Mouse (Mus musculus): ENCODE data around the gene Med13l. TPM values are rescaled to one million over a fixed set of nuclear protein-coding genes. Genes with fewer than 3 reads are reported as not detected.
A peak's percentile ranks its signal among the peaks of the same experiment; 100 is the strongest.

The Med13l gene
- total RNA-seq, 4 experiments from 2014 or later: 22.2 to 35.0 (median 32.5) TPM

DNA sequence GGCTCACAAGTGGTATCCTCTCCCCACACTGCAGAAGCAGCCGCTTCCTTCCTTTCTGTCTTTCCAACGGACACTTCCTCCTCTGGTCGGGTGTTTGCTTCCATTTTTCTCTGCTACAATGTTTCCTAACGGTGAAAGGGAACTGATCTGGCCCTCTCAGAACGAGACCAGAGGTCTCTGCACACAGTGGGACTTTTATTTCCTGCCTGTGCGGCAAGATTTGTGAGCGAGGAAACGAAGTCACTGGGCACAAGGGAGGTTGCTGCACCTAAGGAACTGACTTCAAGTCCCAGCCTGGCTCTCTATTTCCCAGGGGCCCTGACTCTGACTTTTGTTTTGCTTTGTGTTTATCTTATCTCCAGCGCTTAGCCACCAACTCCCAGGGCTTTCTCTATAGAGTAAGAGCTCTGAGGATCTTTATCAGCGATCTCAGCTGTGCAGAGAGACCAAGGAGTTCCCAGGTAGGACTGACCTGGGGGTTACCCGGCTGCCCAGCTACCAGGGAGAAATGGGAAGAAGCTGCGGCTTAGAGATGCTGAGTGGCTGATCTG is 4.0 kb upstream of the Med13l start:
- no peak for DNase-seq (ENCODE audit: low spot score)

GRCm38 (mm10) chr5:118558841-118559240 is 1.6 kb upstream of the Med13l start:
- DNase-seq (ENCODE audit: low spot score): no peak

GRCm38 (mm10) chr5:118559584-118560384 is 695 bp upstream of the Med13l start:
- peak; percentile 58 for DNase-seq (ENCODE audit: low spot score)

- DNase-seq (ENCODE audit: low spot score): peak; percentile 27
Measured at GRCm38 (mm10) chr5:118561086-118561987, 858 bp downstream of the Med13l start.

GRCm38 (mm10) chr5:118562206-118562605 is 1.7 kb downstream of the Med13l start:
- no peak for DNase-seq (ENCODE audit: low spot score)

DNA sequence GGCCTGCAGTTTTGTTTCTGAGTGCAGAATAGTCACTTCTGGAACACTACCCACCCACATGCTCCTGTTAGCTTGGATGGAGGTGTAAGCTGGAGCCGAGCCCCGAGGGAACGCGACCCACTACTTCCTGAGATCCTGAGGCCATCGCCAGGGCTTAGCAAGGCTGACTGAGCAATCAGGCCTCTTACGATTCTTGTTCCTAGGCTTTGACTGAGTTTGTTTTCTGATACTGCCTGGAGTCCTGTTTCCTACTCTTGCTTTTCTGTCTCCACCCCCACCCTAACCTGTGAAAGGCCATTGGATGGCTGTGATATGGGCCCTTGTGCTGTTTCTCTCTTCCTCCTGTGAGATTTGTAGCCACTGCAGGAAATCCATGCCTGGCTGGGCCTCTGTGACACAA is 3.1 kb downstream of the Med13l start:
- DNase-seq (ENCODE audit: low spot score): no peak

DNA sequence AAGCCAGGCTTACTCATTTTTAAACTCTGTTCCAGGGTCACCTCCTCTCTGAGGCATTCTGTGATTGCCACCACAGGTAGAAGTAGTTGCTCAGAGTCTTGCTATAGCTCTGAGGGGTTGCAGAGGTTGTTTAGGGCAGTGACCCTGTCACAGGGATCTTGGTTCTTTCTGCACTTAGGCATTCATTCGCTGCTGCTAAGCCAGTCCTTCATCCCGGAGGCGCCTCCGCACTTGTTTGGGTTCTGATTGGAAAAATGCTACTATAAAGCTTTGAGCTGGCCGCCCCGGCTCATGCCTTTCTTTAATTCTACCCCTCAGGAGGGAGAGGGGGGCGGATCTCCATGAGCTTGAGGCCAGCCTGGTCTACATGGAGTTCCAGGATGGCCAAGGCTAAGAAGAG is 6.9 kb downstream of the Med13l start:
- no peak for DNase-seq (ENCODE audit: low spot score)

DNA sequence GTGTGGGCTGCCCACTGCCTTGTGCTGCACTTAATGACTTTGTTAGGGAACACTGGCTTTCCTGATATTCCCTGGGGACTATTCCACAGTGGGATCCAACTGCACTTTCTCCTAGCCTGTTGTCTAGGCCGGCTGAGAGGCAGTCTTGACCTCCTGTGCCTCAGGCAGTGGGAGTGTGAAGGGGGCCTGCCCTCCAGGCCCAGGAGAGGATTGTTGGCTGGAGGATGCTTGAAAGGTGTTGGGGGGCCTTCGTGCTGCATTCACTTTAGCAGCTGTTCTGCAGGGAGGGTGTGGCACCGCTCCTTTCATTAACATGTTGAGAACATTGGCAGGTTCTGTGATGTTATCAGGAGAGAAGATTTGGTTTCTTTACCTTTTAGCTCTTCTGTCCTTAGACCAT is 8.5 kb downstream of the Med13l start:
- no peak for DNase-seq (ENCODE audit: low spot score)

- no peak for DNase-seq (ENCODE audit: low spot score)
Measured at GRCm38 (mm10) chr5:118569606-118570580, 9.4 kb downstream of the Med13l start.

DNA sequence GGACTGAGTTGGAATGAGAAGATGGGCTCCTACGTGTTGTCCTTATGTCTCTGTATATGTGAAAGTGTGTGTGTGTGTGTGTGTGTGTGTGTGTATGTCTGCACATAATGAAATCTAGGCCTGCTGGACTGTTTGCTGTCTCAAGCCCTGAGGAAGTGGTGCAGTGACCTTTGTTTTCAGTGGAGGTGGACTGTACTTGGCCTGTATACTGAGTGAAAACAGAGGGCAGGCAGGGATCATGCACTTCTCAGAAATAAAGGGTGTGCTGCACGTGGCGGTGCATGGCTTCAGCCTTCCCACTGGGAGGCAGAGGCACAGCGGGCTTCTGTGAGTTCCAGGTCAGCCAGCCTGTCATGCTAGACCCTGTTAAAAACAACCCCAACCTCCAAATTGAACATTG is 11.0 kb downstream of the Med13l start:
- no peak for DNase-seq (ENCODE audit: low spot score)

DNA sequence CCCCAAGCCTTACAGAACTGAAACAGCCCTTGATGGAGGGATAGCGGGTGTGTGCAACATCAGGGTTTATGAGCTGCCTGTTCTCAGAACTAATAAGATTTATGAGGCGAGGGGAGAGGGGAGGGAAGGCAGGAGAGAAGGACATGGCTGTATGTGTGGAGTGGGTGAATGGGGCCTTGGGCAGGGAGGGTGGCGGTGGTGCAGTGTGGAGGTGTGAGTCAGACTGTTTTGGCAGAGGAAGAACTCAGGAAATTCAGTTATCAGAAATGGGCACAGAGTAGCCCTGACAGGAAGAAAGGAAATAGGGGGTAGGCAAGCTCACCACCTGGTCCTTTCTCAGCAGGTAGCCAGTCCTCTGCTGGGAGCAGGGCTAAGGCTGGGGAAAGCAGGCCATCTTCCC is 13.8 kb downstream of the Med13l start:
- no peak for DNase-seq (ENCODE audit: low spot score)

- DNase-seq (ENCODE audit: low spot score): no peak
Measured at GRCm38 (mm10) chr5:118574997-118575396, 14.5 kb downstream of the Med13l start.

- DNase-seq (ENCODE audit: low spot score): no peak
Measured at GRCm38 (mm10) chr5:118575909-118576308, 15.4 kb downstream of the Med13l start.

DNA sequence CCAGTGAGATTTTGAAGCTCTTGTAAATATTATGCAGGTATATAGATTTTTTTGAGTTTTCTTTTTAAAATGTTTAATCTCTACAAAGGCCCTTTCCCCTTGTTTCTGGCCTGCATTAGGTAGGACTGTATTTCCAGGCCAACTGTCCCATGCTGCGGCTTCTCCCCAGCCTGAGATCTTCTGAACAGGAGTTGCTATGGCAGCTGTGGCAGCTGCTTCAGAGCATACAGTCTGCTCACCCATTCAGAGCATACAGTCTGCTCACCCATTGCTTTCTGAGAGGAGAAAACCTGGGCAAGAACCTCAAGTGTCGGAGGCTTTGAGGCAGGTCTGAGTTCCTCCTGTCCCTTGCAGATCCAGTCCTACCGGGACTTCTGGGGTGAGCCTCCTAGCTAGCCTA is 16.3 kb downstream of the Med13l start:
- DNase-seq (ENCODE audit: low spot score): no peak

- DNase-seq (ENCODE audit: low spot score): no peak
Measured at GRCm38 (mm10) chr5:118585355-118585754, 24.9 kb downstream of the Med13l start.

DNA sequence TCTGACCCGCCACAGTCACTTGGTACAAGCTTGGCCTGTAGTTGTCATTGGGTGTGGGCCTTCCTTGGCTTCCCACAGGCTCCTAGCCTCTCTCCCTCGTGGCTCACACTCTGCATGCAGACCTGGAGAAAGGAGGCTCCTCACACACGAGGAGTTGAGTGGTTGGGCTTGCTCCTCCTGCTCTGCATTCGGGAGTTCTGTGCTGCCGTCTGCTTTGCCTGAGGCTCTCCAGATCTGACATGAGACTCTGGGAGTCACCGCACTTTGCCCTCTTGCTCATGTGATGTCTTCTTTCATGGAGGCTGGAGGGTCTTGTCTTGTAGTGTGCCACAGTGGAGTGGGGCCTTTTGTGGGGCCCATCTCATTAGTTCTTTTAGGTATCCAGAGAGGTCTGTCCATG is 26.1 kb downstream of the Med13l start:
- no peak for DNase-seq (ENCODE audit: low spot score)

GRCm38 (mm10) chr5:118588381-118588925 is 28.0 kb downstream of the Med13l start:
- no peak for DNase-seq (ENCODE audit: low spot score)

DNA sequence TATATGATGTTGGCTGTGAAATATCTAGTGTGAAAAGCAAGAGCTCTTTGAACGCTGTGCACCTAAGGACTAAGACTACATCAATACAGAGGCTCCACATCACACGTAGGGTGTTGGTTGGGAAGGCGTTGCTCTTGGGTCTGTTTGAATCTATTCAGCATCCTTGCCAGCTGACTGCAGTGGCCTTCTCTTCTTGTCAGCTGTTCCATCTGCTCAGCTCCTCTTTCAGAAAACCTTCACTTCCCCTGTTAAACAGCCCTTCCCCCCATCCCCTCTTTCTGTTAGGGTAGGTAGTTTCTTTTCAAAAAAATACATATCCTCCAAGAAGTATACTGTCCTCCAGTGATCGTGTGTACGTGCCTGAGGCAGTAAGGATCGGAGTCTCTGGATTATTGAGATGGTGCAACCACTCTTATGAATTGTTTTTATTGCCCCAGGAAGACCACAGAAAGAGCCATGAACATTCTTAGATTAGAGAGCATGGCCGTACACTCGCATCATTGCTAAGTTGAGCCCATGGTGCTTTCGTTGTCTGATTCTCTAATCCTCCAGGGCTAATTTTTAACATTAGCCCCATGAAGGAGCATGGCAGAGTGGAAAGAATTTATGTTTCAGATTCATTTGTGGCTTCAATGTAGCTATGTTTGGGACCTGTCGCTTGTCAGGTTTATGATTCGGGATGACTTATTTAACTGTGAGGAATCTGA is 28.9 kb downstream of the Med13l start:
- no peak for DNase-seq (ENCODE audit: low spot score)

DNA sequence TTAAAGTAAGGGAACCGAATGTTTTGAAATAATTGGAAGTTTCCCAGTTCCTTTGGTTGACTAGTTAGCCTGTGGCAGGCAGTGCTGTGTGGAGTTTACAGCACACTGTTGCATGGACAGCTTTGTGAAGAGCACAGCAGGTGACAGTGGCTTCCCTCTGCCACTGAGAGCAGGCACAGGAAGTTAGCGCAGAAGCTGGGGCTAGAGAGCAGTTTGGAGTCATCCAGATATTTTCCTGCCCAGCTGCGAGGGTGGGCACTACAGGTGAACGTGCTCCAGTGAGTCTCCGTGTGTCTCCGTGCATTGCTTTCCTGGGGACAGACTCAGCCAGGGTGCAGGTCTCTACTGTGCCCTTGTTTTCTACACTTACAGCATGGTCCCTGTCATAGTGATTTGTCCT is 30.4 kb downstream of the Med13l start:
- no peak for DNase-seq (ENCODE audit: low spot score)

DNA sequence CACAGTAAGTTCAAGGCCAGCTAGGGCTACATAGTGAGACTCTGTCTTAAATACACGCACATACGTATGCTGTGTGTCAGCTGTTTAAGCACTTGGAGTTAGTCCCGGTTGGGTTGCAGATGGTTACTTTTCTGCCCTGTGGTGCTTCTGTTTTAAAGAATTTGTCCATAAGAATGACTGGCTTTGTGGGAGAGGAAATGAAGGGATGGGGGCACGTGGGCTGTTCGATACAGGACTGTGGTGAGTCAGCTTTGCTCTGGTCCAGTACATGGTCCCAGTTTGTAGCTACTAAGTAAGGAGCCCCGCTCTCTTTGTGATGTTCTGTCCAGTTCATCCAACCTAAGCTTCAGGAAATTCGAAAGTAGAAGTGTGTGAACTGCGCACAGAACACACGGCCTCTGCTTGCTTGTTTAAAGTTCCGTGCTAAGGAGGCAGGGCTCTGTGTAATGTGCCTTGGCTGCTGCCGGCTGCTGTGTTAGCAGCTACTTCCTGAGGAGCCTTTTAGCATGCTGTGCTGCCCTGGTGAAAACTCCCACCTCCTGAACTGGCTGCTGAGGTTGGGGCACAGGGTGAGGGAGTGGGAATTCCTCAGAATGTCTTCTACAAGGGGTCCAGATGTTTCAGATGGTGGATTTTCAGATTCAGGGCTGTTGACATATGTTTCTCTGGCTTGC is 31.5 kb downstream of the Med13l start:
- no peak for DNase-seq (ENCODE audit: low spot score)
